23 mouse cellular contexts compared by ENCODE assay signal in the genomic region with DNA sequence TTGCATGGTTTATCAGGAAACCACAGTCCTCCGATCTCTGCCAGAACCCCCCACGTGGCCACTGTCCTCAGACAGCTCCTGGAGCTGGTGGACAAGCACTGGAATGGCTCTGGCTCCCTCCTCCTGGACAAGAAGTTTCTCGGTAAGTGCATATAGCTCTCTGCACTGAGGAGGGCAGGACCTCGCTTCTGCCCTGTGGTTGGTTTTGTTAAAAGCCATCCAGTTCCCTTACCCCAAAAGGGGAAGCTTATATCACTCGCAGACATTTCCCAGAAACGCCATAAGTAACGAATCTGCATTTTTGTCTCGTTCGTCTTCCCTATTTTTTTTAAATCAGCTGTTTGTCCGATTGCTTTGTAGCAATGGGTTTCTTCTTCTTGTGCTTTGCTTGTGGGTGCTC. TPM values are rescaled to one million over a fixed set of nuclear protein-coding genes. Genes with fewer than 3 reads are reported as not detected.
DNase-seq lines count a peak whose midpoint lies in the region; ATAC-seq lines count a peak whose summit lies in the region.
"Had no signal": no experiment of that assay in that cellular context is flagged by ENCODE, and none has a peak within 500 bp of the region (broad histone marks: within the 10 kb centered on the region; RNA-seq: fewer than 3 reads in every experiment).

No protein-coding gene starts in this region.

- H3K27ac ChIP-seq in lung, embryonic 16.5 days (ENCODE audit: low read length): no peak overlapping the region
- peak overlapping the region; percentile 55; the same call in 1 of the 2 replicates for H3K27ac ChIP-seq in liver, embryonic 15.5 days (replicated peaks)
- H3K27ac ChIP-seq: heart, embryonic 15.5 days; hindbrain, embryonic 13.5 days; limb, embryonic 15.5 days; midbrain, embryonic 10.5 days had no signal

- no peak for ATAC-seq in lung, embryonic 16.5 days (ENCODE audit: low read depth)
- ATAC-seq in erythroid progenitor cell, adult 5-6 weeks (replicated peaks; ENCODE audit: low FRiP score, poor library complexity, severe bottlenecking): peak; percentile 63
- ATAC-seq in liver, embryonic 15.5 days (ENCODE audit: insufficient read depth): no peak
- ATAC-seq: forebrain, embryonic 14.5 days had no signal

- H3K4me3 ChIP-seq in lung, embryonic 16.5 days (ENCODE audit: low read length): no peak overlapping the region
- 0 out of 2 replicates have a peak overlapping the region, but pooled peaks have one; percentile 18 for H3K4me3 ChIP-seq in liver, embryonic 15.5 days (replicated peaks)
- H3K4me3 ChIP-seq: heart, embryonic 15.5 days; hindbrain, embryonic 13.5 days; limb, embryonic 15.5 days; midbrain, embryonic 10.5 days had no signal

- no peak overlapping the region for H3K4me2 ChIP-seq in lung, embryonic 16.5 days (ENCODE audit: low read depth, low read length)
- peak overlapping the region; percentile 51 for H3K4me2 ChIP-seq in liver, embryonic 15.5 days
- H3K4me2 ChIP-seq: heart, embryonic 15.5 days; hindbrain, embryonic 13.5 days; limb, embryonic 15.5 days had no signal

- 0 out of 2 replicates have a peak overlapping the region, but pooled peaks have one; percentile 5 for H3K9ac ChIP-seq in lung, embryonic 16.5 days (ENCODE audit: low read length)
- 0 out of 2 replicates have a peak overlapping the region, but pooled peaks have one; percentile 26 for H3K9ac ChIP-seq in liver, embryonic 15.5 days
- H3K9ac ChIP-seq: heart, embryonic 15.5 days; hindbrain, embryonic 13.5 days; limb, embryonic 15.5 days had no signal

- DNase-seq in lung, postnatal 36 days: no peak
- DNase-seq in layer of hippocampus, adult 11-12 months (ENCODE audit: low spot score): no peak
- DNase-seq in gastrocnemius, adult 18-20 months (ENCODE audit: low spot score): no peak
- no peak for DNase-seq in frontal cortex, postnatal 36 days (ENCODE audit: low spot score in 2 of 2)
- DNase-seq in layer of hippocampus, postnatal 25 days (ENCODE audit: extremely low spot score in 1 of 2, low spot score in 1 of 2): no peak
- DNase-seq: adrenal gland, postnatal 36 days; B cell, adult 2 months; cerebellum, adult 11 months; gastrocnemius, postnatal 36 days; kidney, adult 18-20 months; kidney, postnatal 36 days; thymus, adult 2 months had no signal

- H3K27me3 ChIP-seq in lung, embryonic 16.5 days (ENCODE audit: control insufficient read depth, insufficient read depth, low read depth, low read length): no peaks in the 10 kb centered on the region
- H3K27me3 ChIP-seq in liver, embryonic 15.5 days: peaks cover 34% of the 10 kb centered on the region
- H3K27me3 ChIP-seq: heart, embryonic 15.5 days; hindbrain, embryonic 13.5 days; limb, embryonic 15.5 days had no signal

- H3K9me3 ChIP-seq in lung, embryonic 16.5 days (ENCODE audit: control insufficient read depth, low read length): no peaks in the 10 kb centered on the region
- no peaks in the 10 kb centered on the region for H3K9me3 ChIP-seq in liver, embryonic 15.5 days (replicated peaks)
- H3K9me3 ChIP-seq: G1E; heart, embryonic 15.5 days; hindbrain, embryonic 13.5 days; limb, embryonic 15.5 days; midbrain, embryonic 10.5 days had no signal

- peaks cover 14% of the 10 kb centered on the region for H3K4me1 ChIP-seq in lung, embryonic 16.5 days (replicated peaks; ENCODE audit: control insufficient read depth, insufficient read depth, low read length)
- peaks cover 20% of the 10 kb centered on the region for H3K4me1 ChIP-seq in liver, embryonic 15.5 days (replicated peaks)
- H3K4me1 ChIP-seq: heart, embryonic 15.5 days; limb, embryonic 15.5 days had no signal

- H3K36me3 ChIP-seq in lung, embryonic 16.5 days (ENCODE audit: control insufficient read depth, insufficient read depth, low read length): no peaks in the 10 kb centered on the region
- no peaks in the 10 kb centered on the region for H3K36me3 ChIP-seq in liver, embryonic 15.5 days (replicated peaks)
- H3K36me3 ChIP-seq: G1E; heart, embryonic 15.5 days; hindbrain, embryonic 13.5 days; limb, embryonic 15.5 days; midbrain, embryonic 10.5 days had no signal

- 29% methylated on average over 10 of the region's 10 CpGs for WGBS in lung, embryonic 16.5 days
- 9% methylated on average over 10 of the region's 10 CpGs for WGBS in liver, embryonic 15.5 days (ENCODE audit: insufficient replicate concordance)

RNA-seq across cellular contexts. Expression of a gene that starts 16.1 kb away (rescaled TPM):
- polyA plus RNA-seq in lung, embryonic 16.5 days (2015; fragmentation: Nextera tagmentation; extraction: Ambion mirVana): 83.3 and 110 TPM in 2 replicates
- 2.5 TPM in 1 of 2 replicates, not detected in the other for total RNA-seq in erythroid progenitor cell, adult 5-6 weeks (2015; ENCODE audit: low replicate concordance)
- 2.2 TPM in 1 of 2 replicates, not detected in the other for total RNA-seq in erythroid progenitor cell, adult 5-6 weeks (2017; ENCODE audit: low replicate concordance)
- 3.1 and 4.8 TPM in 2 replicates for polyA plus RNA-seq in liver, embryonic 15.5 days (2015; fragmentation: Nextera tagmentation; extraction: Ambion mirVana)
- 10 to 100 TPM; 47.9 to 56.7 TPM for total RNA-seq in gastrocnemius, adult 18-20 months (2021)
- total RNA-seq in layer of hippocampus, postnatal 25 days (2021): 10 to 100 TPM; 26.7 to 33.7 TPM
- total RNA-seq: G1E had no signal
- polyA plus RNA-seq: G1E had no signal

RNA-seq across cellular contexts. Expression of a gene that starts 41.5 kb away (rescaled TPM):
- polyA plus RNA-seq in lung, embryonic 16.5 days (2015; fragmentation: Nextera tagmentation; extraction: Ambion mirVana): 48.3 and 48.4 TPM in 2 replicates
- total RNA-seq in erythroid progenitor cell, adult 5-6 weeks (2015; ENCODE audit: low replicate concordance): 2.5 TPM in 1 of 2 replicates, not detected in the other
- 0.39 TPM in 1 of 2 replicates, not detected in the other for total RNA-seq in erythroid progenitor cell, adult 5-6 weeks (2017; ENCODE audit: low replicate concordance)
- polyA plus RNA-seq in liver, embryonic 15.5 days (2015; fragmentation: Nextera tagmentation; extraction: Ambion mirVana): 1.9 and 2.3 TPM in 2 replicates
- 10 to 100 TPM; 10.3 to 11.6 TPM for total RNA-seq in gastrocnemius, adult 18-20 months (2021)
- total RNA-seq in layer of hippocampus, postnatal 25 days (2021): 10 to 100 TPM; 27.6 to 34.0 TPM

RNA-seq across cellular contexts. Expression of a gene that starts 41.8 kb away (rescaled TPM):
- polyA plus RNA-seq in lung, embryonic 16.5 days (2015; fragmentation: Nextera tagmentation; extraction: Ambion mirVana): 1.5 and 1.6 TPM in 2 replicates
- total RNA-seq in erythroid progenitor cell, adult 5-6 weeks (2015; ENCODE audit: low replicate concordance): 1.4 TPM in 1 of 2 replicates, not detected in the other
- total RNA-seq in erythroid progenitor cell, adult 5-6 weeks (2017; ENCODE audit: low replicate concordance): 1.2 TPM in 1 of 2 replicates, not detected in the other
- 0.12 and 0.13 TPM in 2 replicates for polyA plus RNA-seq in liver, embryonic 15.5 days (2015; fragmentation: Nextera tagmentation; extraction: Ambion mirVana)
- under 1 TPM; 0.41 to 0.64 TPM for total RNA-seq in gastrocnemius, adult 18-20 months (2021)
- under 1 TPM; 0.34 to 0.59 TPM for total RNA-seq in layer of hippocampus, postnatal 25 days (2021)
- total RNA-seq: G1E had no signal
- polyA plus RNA-seq: G1E had no signal

RNA-seq across cellular contexts. Expression of a gene that starts 41.9 kb away (rescaled TPM):
- polyA plus RNA-seq in lung, embryonic 16.5 days (2015; fragmentation: Nextera tagmentation; extraction: Ambion mirVana): 0.13 and 0.36 TPM in 2 replicates
- total RNA-seq in erythroid progenitor cell, adult 5-6 weeks (2015; ENCODE audit: low replicate concordance): not detected in 2 replicates
- total RNA-seq in erythroid progenitor cell, adult 5-6 weeks (2017; ENCODE audit: low replicate concordance): not detected in 2 replicates
- not detected in 2 replicates for polyA plus RNA-seq in liver, embryonic 15.5 days (2015; fragmentation: Nextera tagmentation; extraction: Ambion mirVana)
- under 1 TPM in 1 of 2 experiments, not detected in 1; 0.21 TPM for total RNA-seq in gastrocnemius, adult 18-20 months (2021)
- not detected for total RNA-seq in layer of hippocampus, postnatal 25 days (2021)
- total RNA-seq: adrenal gland, postnatal 36 days; G1E; gastrocnemius, postnatal 36 days; left cerebral cortex, adult 18-20 months had no signal
- polyA plus RNA-seq: embryonic facial prominence, embryonic 14.5 days; G1E; hindbrain, embryonic 13.5 days; limb, embryonic 15.5 days had no signal

Comparison
In these comparisons a context has a peak if more than half of its experiments do, and no peak if none do; other contexts are left out.
1. RNA of a gene that starts 16.1 kb away (total RNA-seq): 47.9 to 56.7 TPM in gastrocnemius, adult 18-20 months and 26.7 to 33.7 TPM in layer of hippocampus, postnatal 25 days; 2.2 to 2.5 TPM in erythroid progenitor cell, adult 5-6 weeks; every median in the first group is over 4 times any median in the second.